Mouse (Mus musculus) midbrain, embryonic 15.5 days (tissue): ENCODE results near the gene Zbed6. TPM values are rescaled to one million over a fixed set of nuclear protein-coding genes. Genes with fewer than 3 reads are reported as not detected.

Source experiments
- ATAC-seq: fragments of 200-750 bp; cut with Nextera tagmentation; replicated peaks from 2 replicates; pipeline ENCODE4 v1.8.0; 2017; ENCODE audit warnings: moderate TSS enrichment
- H3K27ac ChIP-seq: fragments of 300-500 bp; sonication (generic); 2 replicates; pipeline ENCODE4 v1.5.1; 2015; ENCODE audit warnings: mild to moderate bottlenecking, inconsistent platforms
- H3K27me3 ChIP-seq: fragments of 300-500 bp; sonication (generic); replicated peaks from 2 replicates; pipeline ENCODE4 v1.6.1; 2015; ENCODE audit warnings: inconsistent platforms
- H3K36me3 ChIP-seq: fragments of 300-500 bp; sonication (generic); replicated peaks from 2 replicates; pipeline ENCODE4 v1.6.1; 2015; ENCODE audit warnings: inconsistent platforms
- H3K4me1 ChIP-seq: fragments of 300-500 bp; sonication (generic); 2 replicates; pipeline ENCODE4 v1.6.1; 2015; ENCODE audit warnings: inconsistent platforms
- H3K4me2 ChIP-seq: fragments of 300-500 bp; sonication (generic); 2 replicates; pipeline ENCODE4 v1.6.1; 2015; ENCODE audit warnings: inconsistent platforms, mild to moderate bottlenecking, moderate library complexity
- H3K4me3 ChIP-seq: fragments of 300-500 bp; sonication (generic); 2 replicates; pipeline ENCODE4 v1.5.1; 2015; ENCODE audit warnings: mild to moderate bottlenecking, inconsistent platforms
- H3K9ac ChIP-seq: fragments of 300-500 bp; sonication (generic); 2 replicates; pipeline ENCODE4 v1.6.1; 2015; ENCODE audit warnings: mild to moderate bottlenecking, inconsistent platforms
- H3K9me3 ChIP-seq: fragments of 300-500 bp; sonication (generic); 2 replicates; pipeline ENCODE4 v1.6.1; 2016; ENCODE audit warnings: inconsistent platforms
- WGBS: fragments of 180-500 bp; shearing (Covaris S2); methylation state at CpG from one replicate; pipeline ENCODE4 v1.1.7; 2015; ENCODE audit warnings: mixed read lengths; 5-methylcytosine and 5-hydroxymethylcytosine counted together
- polyA plus RNA-seq: library from polyadenylated mRNA; unstranded; fragments of >200 nt; fragmentation: Nextera tagmentation; extraction: Ambion mirVana; gene quantifications from 2 replicates; pipeline ENCODE4 v1.2.1, GENCODE M21; 2015

Gene Zbed6
- polyA plus RNA-seq, 1 experiment from 2014 or later, result not detected

- no peaks in the 10 kb centered on the region for H3K27me3 ChIP-seq
- H3K36me3 ChIP-seq, result no peaks in the 10 kb centered on the region; the same call in 1 of the 2 replicates
- no peak overlapping the region for H3K27ac ChIP-seq
- peaks cover 51% of the 10 kb centered on the region for H3K4me1 ChIP-seq
- no peak overlapping the region for H3K4me3 ChIP-seq
- H3K9me3 ChIP-seq, result no peaks in the 10 kb centered on the region
- H3K9ac ChIP-seq, result no peak overlapping the region
- H3K4me2 ChIP-seq, result no peak overlapping the region
- WGBS, result 85% methylated on average over 3 of the region's 3 CpGs
- ATAC-seq, result no peak
Observed at GRCm38 (mm10) chr1:133658878-133659277, 1.8 kb downstream of the Zbed6 start.

DNA sequence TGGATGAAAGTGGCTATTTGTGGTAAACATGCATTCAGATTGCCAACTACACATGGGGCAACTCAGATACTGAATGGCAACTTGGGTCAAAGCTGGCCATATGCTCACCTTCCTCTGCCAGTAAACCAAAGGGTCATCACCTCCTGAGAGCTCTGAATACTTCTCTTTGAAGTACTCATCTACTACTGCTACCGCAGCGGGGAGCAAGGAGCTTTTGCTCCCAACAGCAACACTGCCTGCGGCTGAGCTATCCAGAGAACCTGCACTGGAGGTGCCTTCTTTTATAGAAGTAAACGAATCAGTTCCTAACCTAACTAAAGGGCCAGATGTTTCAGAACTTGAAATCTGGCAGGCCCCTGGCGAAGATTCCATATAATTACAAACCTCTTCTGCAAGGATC, 3.9 kb downstream of the Zbed6 start:
- no peak overlapping the region for H3K4me2 ChIP-seq

DNA sequence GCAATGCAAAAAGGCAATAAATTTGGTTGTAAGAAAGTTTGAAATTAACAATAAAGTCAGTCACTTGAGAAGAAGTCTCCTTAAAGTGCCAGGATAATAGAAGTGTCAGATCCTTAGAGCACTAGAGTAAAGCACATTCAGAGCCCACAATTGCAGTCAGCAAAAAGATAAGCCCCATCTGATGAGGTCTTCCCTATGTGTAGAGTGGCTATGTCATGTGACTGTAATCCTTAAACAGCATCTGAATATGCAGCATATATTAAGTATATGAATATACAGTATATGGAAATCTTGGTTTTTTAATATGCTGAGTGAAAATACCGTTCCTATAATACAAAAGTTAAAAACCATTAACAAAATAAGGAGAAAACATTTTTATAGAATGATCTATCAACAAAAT, 7.7 kb downstream of the Zbed6 start:
- no peak overlapping the region for H3K9ac ChIP-seq
- no peaks in the 10 kb centered on the region for H3K9me3 ChIP-seq
- H3K4me1 ChIP-seq, result peaks cover 30% of the 10 kb centered on the region
- no peaks in the 10 kb centered on the region for H3K27me3 ChIP-seq
- H3K4me2 ChIP-seq, result no peak overlapping the region
- no peak for ATAC-seq
- peaks cover 3% of the 10 kb centered on the region; the same call in 1 of the 2 replicates for H3K36me3 ChIP-seq
- H3K4me3 ChIP-seq, result no peak overlapping the region
- no peak overlapping the region for H3K27ac ChIP-seq
- 94% methylated on average over 1 of the region's 1 CpGs for WGBS

More for the DNA sequence above, 3.9 kb downstream of the Zbed6 start:
- Histone ChIP-seq H3K4me3 (no peak overlapping the region), H3K4me1 (peaks cover 57% of the 10 kb centered on the region), H3K27me3 (no peaks in the 10 kb centered on the region), H3K27ac (no peak overlapping the region), H3K9me3 (no peaks in the 10 kb centered on the region), H3K36me3 (no peaks in the 10 kb centered on the region; the same call in 1 of the 2 replicates), H3K9ac (no peak overlapping the region)
- 74% methylated on average over 5 of the region's 5 CpGs for WGBS
- ATAC-seq, result no peak

DNA sequence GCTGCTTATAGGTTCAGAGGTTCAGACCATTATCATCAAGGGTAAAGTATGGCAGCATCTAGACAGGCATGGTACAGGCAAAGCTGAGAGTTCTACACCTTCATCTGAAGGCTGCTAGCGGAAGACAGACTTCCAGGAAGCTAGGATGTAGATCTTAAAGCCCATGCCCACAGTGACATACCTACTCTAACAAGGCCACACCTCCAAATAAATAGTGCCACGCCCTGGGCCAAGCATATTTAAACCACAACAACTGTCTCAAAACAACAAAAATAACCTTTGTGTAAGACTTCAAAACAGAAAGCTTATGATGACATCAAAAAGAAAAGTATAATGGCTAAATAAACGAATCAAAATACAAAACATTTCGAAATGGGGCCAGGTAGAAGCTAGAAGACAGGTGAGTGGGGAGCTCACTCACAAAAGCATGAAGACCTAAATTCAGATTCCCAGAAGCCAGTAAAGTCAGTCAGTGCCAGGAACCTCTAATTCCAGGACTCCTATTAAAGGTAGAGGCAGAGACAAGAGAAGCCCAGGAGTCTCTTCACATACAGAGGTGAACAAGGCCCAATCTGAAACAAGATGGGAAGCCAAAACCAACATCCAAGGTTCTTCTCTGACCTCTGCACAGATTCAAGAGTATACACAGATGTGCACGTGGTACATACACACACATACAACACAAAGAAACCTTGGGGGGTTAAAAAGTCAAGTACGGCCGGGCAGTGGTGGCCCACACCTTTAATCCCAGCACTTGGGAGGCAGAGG, 10.2 kb downstream of the Zbed6 start:
- Histone ChIP-seq H3K4me1 (peaks cover 10% of the 10 kb centered on the region), H3K4me2 (no peak overlapping the region), H3K27me3 (no peaks in the 10 kb centered on the region), H3K4me3 (no peak overlapping the region), H3K9ac (no peak overlapping the region), H3K9me3 (no peaks in the 10 kb centered on the region), H3K36me3 (peaks cover 9% of the 10 kb centered on the region; the same call in 1 of the 2 replicates), H3K27ac (no peak overlapping the region)
- 95% methylated on average over 7 of the region's 7 CpGs for WGBS
- ATAC-seq, result no peak

- no peaks in the 10 kb centered on the region for H3K9me3 ChIP-seq
- peaks cover 42% of the 10 kb centered on the region; the same call in 1 of the 2 replicates for H3K36me3 ChIP-seq
- H3K4me2 ChIP-seq, result no peak overlapping the region
- no peaks in the 10 kb centered on the region for H3K27me3 ChIP-seq
- H3K4me3 ChIP-seq, result no peak overlapping the region
- 94% methylated on average over 5 of the region's 5 CpGs for WGBS
- ATAC-seq, result no peak
- H3K27ac ChIP-seq, result no peak overlapping the region
- H3K4me1 ChIP-seq, result no peaks in the 10 kb centered on the region
- H3K9ac ChIP-seq, result no peak overlapping the region
Observed at GRCm38 (mm10) chr1:133645652-133646051, 15.0 kb downstream of the Zbed6 start.

- Histone ChIP-seq H3K27me3 (no peaks in the 10 kb centered on the region), H3K9ac (no peak overlapping the region), H3K4me3 (no peak overlapping the region), H3K27ac (no peak overlapping the region), H3K4me2 (no peak overlapping the region), H3K9me3 (no peaks in the 10 kb centered on the region), H3K4me1 (no peaks in the 10 kb centered on the region), H3K36me3 (peaks cover 72% of the 10 kb centered on the region)
- WGBS, result 98% methylated on average over 2 of the region's 2 CpGs
- ATAC-seq, result no peak
Observed at GRCm38 (mm10) chr1:133641163-133641562, 19.5 kb downstream of the Zbed6 start.

DNA sequence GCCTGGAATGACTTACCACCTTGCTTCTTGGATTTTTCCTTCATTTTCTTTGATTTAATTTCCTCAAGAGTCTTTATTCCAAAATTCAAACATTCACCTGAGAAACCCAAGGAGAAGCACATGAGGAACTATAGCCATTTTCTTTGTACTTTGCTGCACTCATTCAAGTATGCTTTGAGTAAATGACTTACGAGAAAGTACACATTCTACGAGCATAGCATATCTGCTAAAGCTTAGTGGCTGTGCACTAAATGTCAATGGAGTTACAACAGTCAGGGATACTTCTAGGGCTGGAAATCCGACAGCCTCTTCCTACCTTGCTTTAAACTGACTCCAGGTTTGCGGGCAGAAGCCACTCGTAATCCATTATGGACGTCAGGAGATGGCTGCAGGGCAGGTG, 22.2 kb downstream of the Zbed6 start:
- Histone ChIP-seq H3K4me1 (no peaks in the 10 kb centered on the region), H3K27ac (no peak overlapping the region), H3K9me3 (no peaks in the 10 kb centered on the region), H3K27me3 (no peaks in the 10 kb centered on the region), H3K4me2 (no peak overlapping the region), H3K36me3 (peaks cover 78% of the 10 kb centered on the region), H3K9ac (no peak overlapping the region), H3K4me3 (no peak overlapping the region)
- ATAC-seq, result no peak
- WGBS, result 92% methylated on average over 6 of the region's 6 CpGs

DNA sequence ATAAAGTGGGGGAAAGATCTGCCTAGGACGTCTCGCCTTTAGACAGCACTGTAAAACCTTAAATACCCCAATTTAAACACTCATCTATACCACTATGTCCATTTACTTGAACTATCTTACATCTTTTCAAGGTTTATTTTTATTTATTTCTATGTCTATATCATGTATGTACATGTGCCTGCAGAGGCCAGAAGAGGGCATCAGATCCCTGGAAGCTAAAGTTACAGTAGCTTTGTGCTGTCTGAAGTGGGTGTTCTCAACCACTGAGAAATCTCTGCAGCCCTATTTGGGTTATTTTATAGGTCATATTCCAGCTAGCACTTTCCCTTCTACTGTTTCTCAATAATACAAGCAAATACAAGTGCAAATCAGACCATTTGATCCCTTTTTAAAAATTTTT, 28.5 kb downstream of the Zbed6 start:
- H3K36me3 ChIP-seq, result peaks cover 58% of the 10 kb centered on the region
- H3K4me1 ChIP-seq, result no peaks in the 10 kb centered on the region
- no peaks in the 10 kb centered on the region for H3K27me3 ChIP-seq
- 97% methylated on average over 2 of the region's 2 CpGs for WGBS
- ATAC-seq, result no peak
- no peak overlapping the region for H3K4me2 ChIP-seq
- H3K27ac ChIP-seq, result no peak overlapping the region
- no peaks in the 10 kb centered on the region for H3K9me3 ChIP-seq
- H3K9ac ChIP-seq, result no peak overlapping the region
- H3K4me3 ChIP-seq, result no peak overlapping the region

GRCm38 (mm10) chr1:133625052-133625451, 35.6 kb downstream of the Zbed6 start:
- Histone ChIP-seq H3K4me2 (no peak overlapping the region), H3K4me3 (no peak overlapping the region), H3K27me3 (no peaks in the 10 kb centered on the region), H3K27ac (no peak overlapping the region), H3K4me1 (no peaks in the 10 kb centered on the region), H3K36me3 (peaks cover 57% of the 10 kb centered on the region), H3K9ac (no peak overlapping the region), H3K9me3 (no peaks in the 10 kb centered on the region)
- WGBS, result 68% methylated on average over 2 of the region's 2 CpGs
- no peak for ATAC-seq

- 85% methylated on average over 8 of the region's 8 CpGs for WGBS
- no peaks in the 10 kb centered on the region for H3K27me3 ChIP-seq
- no peak overlapping the region for H3K9ac ChIP-seq
- no peak for ATAC-seq
- H3K9me3 ChIP-seq, result no peaks in the 10 kb centered on the region
- H3K4me2 ChIP-seq, result no peak overlapping the region
- no peak overlapping the region for H3K27ac ChIP-seq
- H3K36me3 ChIP-seq, result peaks cover 28% of the 10 kb centered on the region
- H3K4me1 ChIP-seq, result no peaks in the 10 kb centered on the region
- no peak overlapping the region for H3K4me3 ChIP-seq
Observed at GRCm38 (mm10) chr1:133618311-133618710, 42.4 kb downstream of the Zbed6 start.

GRCm38 (mm10) chr1:133617908-133618307, 42.8 kb downstream of the Zbed6 start:
- Histone ChIP-seq H3K9ac (no peak overlapping the region), H3K9me3 (no peaks in the 10 kb centered on the region), H3K27ac (no peak overlapping the region), H3K4me3 (no peak overlapping the region), H3K4me2 (no peak overlapping the region), H3K36me3 (peaks cover 25% of the 10 kb centered on the region), H3K27me3 (no peaks in the 10 kb centered on the region), H3K4me1 (no peaks in the 10 kb centered on the region)
- ATAC-seq, result no peak
- WGBS, result 73% methylated on average over 2 of the region's 2 CpGs

DNA sequence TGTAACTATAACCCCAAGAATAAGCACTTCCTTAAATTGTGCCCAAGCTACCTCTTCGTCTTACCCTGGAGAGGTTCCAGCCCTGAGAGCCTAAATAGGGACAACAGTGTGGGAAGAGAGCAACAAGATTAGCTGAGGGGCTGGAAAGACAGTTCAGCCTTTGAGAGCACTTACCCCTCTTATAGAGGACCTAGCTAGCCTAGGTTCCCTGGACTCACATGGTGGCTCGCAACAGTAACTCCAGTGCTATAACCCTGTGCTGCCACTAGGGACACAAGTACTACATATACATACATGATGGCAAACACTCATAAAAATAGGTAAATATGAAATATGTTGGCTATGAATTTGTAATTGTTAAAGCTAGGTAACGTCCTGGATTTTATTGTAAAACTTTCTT, 46.9 kb downstream of the Zbed6 start:
- H3K4me1 ChIP-seq, result peaks cover 5% of the 10 kb centered on the region
- H3K4me2 ChIP-seq, result no peak overlapping the region
- WGBS, result 77% methylated on average over 3 of the region's 3 CpGs
- 0 out of 2 replicates have a peak, but pooled peaks cover 5% of the 10 kb centered on the region for H3K36me3 ChIP-seq
- H3K4me3 ChIP-seq, result no peak overlapping the region
- H3K9me3 ChIP-seq, result no peaks in the 10 kb centered on the region
- ATAC-seq, result no peak
- H3K9ac ChIP-seq, result no peak overlapping the region
- no peaks in the 10 kb centered on the region for H3K27me3 ChIP-seq
- H3K27ac ChIP-seq, result no peak overlapping the region

DNA sequence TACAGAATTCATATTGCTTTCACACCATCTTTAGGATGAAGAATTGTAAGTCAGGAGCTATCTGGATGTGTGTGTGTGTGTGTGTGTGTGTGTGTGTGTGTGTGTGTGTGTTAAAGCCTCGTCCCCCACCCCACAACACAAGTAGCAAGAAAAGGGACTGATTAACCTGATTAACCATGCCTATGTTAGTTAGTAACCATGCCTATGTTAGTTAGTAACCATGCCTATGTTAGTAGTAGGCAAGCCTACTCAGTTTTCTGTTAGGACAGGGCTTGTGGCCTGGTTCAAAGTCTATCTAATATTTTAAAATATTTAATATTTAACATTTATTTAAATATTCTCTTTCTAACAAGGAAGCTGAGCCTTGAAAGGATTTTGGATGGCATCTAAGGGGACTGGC, 49.2 kb downstream of the Zbed6 start:
- 88% methylated on average over 1 of the region's 1 CpGs for WGBS
- Histone ChIP-seq H3K4me1 (peaks cover 15% of the 10 kb centered on the region), H3K4me3 (no peak overlapping the region), H3K27ac (no peak overlapping the region), H3K9ac (no peak overlapping the region), H3K27me3 (no peaks in the 10 kb centered on the region), H3K4me2 (no peak overlapping the region), H3K9me3 (no peaks in the 10 kb centered on the region), H3K36me3 (peaks cover 10% of the 10 kb centered on the region)
- no peak for ATAC-seq
